Mouse (Mus musculus) ES-Bruce4 (cell line): ENCODE results near the gene Plagl1. TPM values are rescaled to one million over a fixed set of nuclear protein-coding genes. Genes with fewer than 3 reads are reported as not detected.

Experiments used
- H3K27ac ChIP-seq: 2 replicates; pipeline ENCODE4 v1.5.1; 2012; ENCODE audit warnings: low read length, inconsistent platforms; ENCODE audit not compliant: insufficient read depth
- H3K27me3 ChIP-seq: 2 replicates; pipeline ENCODE4 v1.6.1; 2012; ENCODE audit warnings: mild to moderate bottlenecking, low read length, inconsistent platforms; ENCODE audit not compliant: control insufficient read depth, poor library complexity, insufficient read depth, severe bottlenecking
- H3K36me3 ChIP-seq: 2 replicates; pipeline ENCODE4 v1.6.1; 2012; ENCODE audit warnings: inconsistent platforms, mild to moderate bottlenecking, low read length, moderate library complexity; ENCODE audit not compliant: control insufficient read depth, poor library complexity, insufficient read depth, severe bottlenecking
- H3K4me1 ChIP-seq: one replicate; pipeline ENCODE4 v1.8.1; 2011; ENCODE audit warnings: low read length; ENCODE audit not compliant: control insufficient read depth, insufficient read depth
- H3K4me3 ChIP-seq: 2 replicates; pipeline ENCODE4 v1.5.1; 2011; ENCODE audit warnings: low read depth, mild to moderate bottlenecking, low read length
- H3K9ac ChIP-seq: 2 replicates; pipeline ENCODE4 v1.6.1; 2012; ENCODE audit warnings: low read depth, mild to moderate bottlenecking, inconsistent platforms; ENCODE audit not compliant: poor library complexity, severe bottlenecking
- H3K9me3 ChIP-seq: replicated peaks from 2 replicates; pipeline ENCODE4 v1.6.1; 2012; ENCODE audit warnings: mild to moderate bottlenecking, low read length, inconsistent platforms; ENCODE audit not compliant: control insufficient read depth, poor library complexity, insufficient read depth, severe bottlenecking
- CTCF ChIP-seq: IDR thresholded peaks from one replicate; pipeline ENCODE4 v1.8.1; 2011; ENCODE audit warnings: low read depth, low read length
- EP300 ChIP-seq: IDR thresholded peaks from 2 replicates; pipeline ENCODE4 v1.6.1; 2011; ENCODE audit warnings: low read depth, low read length; ENCODE audit not compliant: insufficient read depth
- POLR2A ChIP-seq: IDR thresholded peaks from one replicate; pipeline ENCODE4 v1.8.1; 2011; ENCODE audit warnings: low read length; ENCODE audit not compliant: insufficient read depth
- polyA plus RNA-seq: library from polyadenylated mRNA; stranded (reverse); fragments of >200 nt; gene quantifications from 2 replicates; pipeline ENCODE4 v1.2.4, GENCODE M21; 2011; ENCODE audit warnings: low read depth; ENCODE audit not compliant: missing spikeins, insufficient read depth, insufficient read length

Plagl1 gene
- polyA plus RNA-seq, 1 experiment, result 23.2 TPM

DNA sequence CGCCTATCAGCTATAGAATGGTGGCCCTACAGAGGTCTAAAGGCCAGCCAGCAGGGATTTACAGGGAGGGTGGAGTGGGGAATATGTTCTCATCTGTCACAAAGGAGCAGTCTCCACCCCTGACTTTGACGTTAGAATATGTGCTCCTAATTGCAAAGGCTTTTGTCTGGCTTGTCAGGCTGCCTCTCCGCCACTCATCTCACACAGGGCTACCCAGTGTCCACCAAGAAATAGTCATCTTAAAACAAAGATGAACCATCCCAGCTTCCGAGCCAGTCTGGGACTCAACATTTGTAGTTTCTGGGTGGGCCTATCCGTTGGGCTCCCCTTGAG, 58.4 kb downstream of the Plagl1 start:
- Histone ChIP-seq H3K27ac (no peak overlapping the region), H3K9ac (no peak overlapping the region), H3K4me3 (no peak overlapping the region), H3K9me3 (no peaks in the 10 kb centered on the region), H3K36me3 (no peaks in the 10 kb centered on the region), H3K4me1 (no peaks in the 10 kb centered on the region), H3K27me3 (no peaks in the 10 kb centered on the region; the same call in 1 of the 2 replicates)
- TF ChIP-seq CTCF (no peak), EP300 (no peak), POLR2A (no peak)

DNA sequence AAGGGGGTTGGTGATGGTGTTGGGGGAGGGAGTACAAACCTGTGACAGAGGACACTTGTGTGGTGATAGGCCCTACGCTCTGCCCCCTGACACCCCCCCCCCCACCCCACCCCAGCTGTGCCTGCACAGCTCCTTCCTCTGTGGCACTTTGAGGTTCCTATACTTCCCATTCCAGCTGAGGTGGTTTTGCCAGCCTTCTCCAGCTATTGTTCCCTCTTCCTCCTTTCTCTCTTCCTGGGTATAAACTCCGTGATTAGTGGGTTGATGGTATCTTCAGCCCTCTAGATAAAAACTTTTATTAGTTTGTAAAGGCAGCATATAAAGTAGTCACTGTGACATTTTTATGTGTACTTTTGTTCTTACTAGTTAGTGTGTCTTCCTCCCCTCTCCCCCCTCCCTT, 59.0 kb downstream of the Plagl1 start:
- Histone ChIP-seq H3K4me1 (no peaks in the 10 kb centered on the region), H3K36me3 (no peaks in the 10 kb centered on the region), H3K4me3 (no peak overlapping the region), H3K27ac (no peak overlapping the region), H3K9me3 (no peaks in the 10 kb centered on the region), H3K27me3 (no peaks in the 10 kb centered on the region; the same call in 1 of the 2 replicates), H3K9ac (no peak overlapping the region)
- no peak for TF ChIP-seq POLR2A
- TF ChIP-seq CTCF, result no peak
- no peak for TF ChIP-seq EP300

- Histone ChIP-seq H3K4me1 (peaks cover 1% of the 10 kb centered on the region), H3K9ac (no peak overlapping the region), H3K27ac (no peak overlapping the region), H3K4me3 (no peak overlapping the region), H3K36me3 (no peaks in the 10 kb centered on the region), H3K27me3 (peaks cover 2% of the 10 kb centered on the region; the same call in 1 of the 2 replicates), H3K9me3 (no peaks in the 10 kb centered on the region)
- TF ChIP-seq EP300, result no peak
Observed at GRCm38 (mm10) chr10:13125811-13126210, 65.5 kb downstream of the Plagl1 start.

GRCm38 (mm10) chr10:13127335-13127734, 67.0 kb downstream of the Plagl1 start:
- Histone ChIP-seq H3K9me3 (no peaks in the 10 kb centered on the region), H3K9ac (no peak overlapping the region), H3K27ac (no peak overlapping the region), H3K4me1 (peaks cover 1% of the 10 kb centered on the region), H3K27me3 (peaks cover 2% of the 10 kb centered on the region; the same call in 1 of the 2 replicates), H3K4me3 (peak overlapping the region; percentile 11; the same call in 1 of the 2 replicates), H3K36me3 (no peaks in the 10 kb centered on the region)
- TF ChIP-seq POLR2A (no peak), CTCF (peak; percentile 68), EP300 (no peak)

DNA sequence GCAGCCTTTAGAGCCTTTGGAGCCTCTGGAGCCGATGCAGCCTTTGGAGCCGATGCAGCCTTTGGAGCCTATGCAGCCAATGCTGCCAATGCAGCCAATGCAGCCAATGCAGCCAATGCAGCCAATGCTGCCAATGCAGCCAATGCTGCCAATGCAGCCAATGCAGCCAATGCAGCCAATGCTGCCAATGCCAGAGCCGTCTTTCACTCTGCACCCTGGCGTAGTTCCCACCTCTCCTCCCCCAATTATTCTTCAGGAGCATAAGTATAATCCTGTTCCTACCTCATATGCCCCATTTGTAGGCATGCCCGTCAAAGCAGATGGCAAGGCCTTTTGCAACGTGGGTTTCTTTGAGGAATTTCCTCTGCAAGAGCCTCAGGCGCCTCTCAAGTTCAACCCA, 67.6 kb downstream of the Plagl1 start:
- H3K27ac ChIP-seq, result no peak overlapping the region
- H3K36me3 ChIP-seq, result no peaks in the 10 kb centered on the region
- peaks cover 2% of the 10 kb centered on the region; the same call in 1 of the 2 replicates for H3K27me3 ChIP-seq
- no peak overlapping the region for H3K4me3 ChIP-seq
- H3K9ac ChIP-seq, result no peak overlapping the region
- TF ChIP-seq EP300 (no peak), CTCF (no peak), POLR2A (no peak)
- H3K4me1 ChIP-seq, result peaks cover 1% of the 10 kb centered on the region
- no peaks in the 10 kb centered on the region for H3K9me3 ChIP-seq

DNA sequence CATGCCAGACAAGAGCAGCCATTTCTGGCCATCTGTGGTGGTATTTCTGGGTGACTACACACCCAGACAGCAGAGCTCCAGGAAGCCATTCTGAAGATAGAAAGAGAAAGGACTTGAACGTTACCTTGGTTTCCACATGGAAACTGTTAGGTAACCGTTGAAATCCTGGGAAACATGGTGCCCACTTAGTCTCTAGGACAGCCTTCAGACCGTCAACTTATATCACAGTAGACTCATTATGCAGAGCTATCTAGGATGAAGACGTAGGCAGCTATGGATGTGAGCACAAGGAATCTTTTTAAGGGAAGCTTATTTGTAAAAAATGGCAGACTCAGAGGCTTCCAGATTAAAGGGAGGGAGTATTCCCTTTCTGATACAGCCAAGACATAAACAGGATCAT, 73.5 kb downstream of the Plagl1 start:
- TF ChIP-seq POLR2A (no peak), EP300 (no peak), CTCF (no peak)
- no peaks in the 10 kb centered on the region for H3K27me3 ChIP-seq
- no peaks in the 10 kb centered on the region for H3K36me3 ChIP-seq
- no peaks in the 10 kb centered on the region for H3K9me3 ChIP-seq
- H3K4me3 ChIP-seq, result no peak overlapping the region
- no peak overlapping the region for H3K9ac ChIP-seq
- no peak overlapping the region for H3K27ac ChIP-seq
- no peaks in the 10 kb centered on the region for H3K4me1 ChIP-seq
